Mouse (Mus musculus): ENCODE measurements around the gene Rbfox1. TPM values are rescaled to one million over a fixed set of nuclear protein-coding genes. Genes with fewer than 3 reads are reported as not detected.

The Rbfox1 gene
- polyA plus RNA-seq, 1 experiment from 2014 or later: 4.3 TPM

- no peak overlapping the region for H3K4me3 ChIP-seq (replicated peaks)
- H3K36me3 ChIP-seq: no peaks in the 10 kb centered on the region
- H3K27me3 ChIP-seq: no peaks in the 10 kb centered on the region
- H3K4me1 ChIP-seq: no peaks in the 10 kb centered on the region
- H3K27ac ChIP-seq (replicated peaks): no peak overlapping the region
- no peak overlapping the region for H3K4me2 ChIP-seq (replicated peaks)
- no peak overlapping the region for H3K9ac ChIP-seq
- H3K9me3 ChIP-seq (replicated peaks): no peaks in the 10 kb centered on the region
- WGBS: 83% methylated on average over 1 of the region's 1 CpGs
- no peak for ATAC-seq (ENCODE audit: insufficient number of reproducible peaks, low FRiP score, low TSS enrichment, low read depth)
Observed at GRCm38 (mm10) chr16:6585204-6585603, 700.0 kb downstream of the Rbfox1 start.

GRCm38 (mm10) chr16:6616526-6616925 is 731.4 kb downstream of the Rbfox1 start:
- ATAC-seq (ENCODE audit: insufficient number of reproducible peaks, low FRiP score, low TSS enrichment, low read depth): no peak
- no peak overlapping the region for H3K9ac ChIP-seq
- H3K4me1 ChIP-seq: no peaks in the 10 kb centered on the region

DNA sequence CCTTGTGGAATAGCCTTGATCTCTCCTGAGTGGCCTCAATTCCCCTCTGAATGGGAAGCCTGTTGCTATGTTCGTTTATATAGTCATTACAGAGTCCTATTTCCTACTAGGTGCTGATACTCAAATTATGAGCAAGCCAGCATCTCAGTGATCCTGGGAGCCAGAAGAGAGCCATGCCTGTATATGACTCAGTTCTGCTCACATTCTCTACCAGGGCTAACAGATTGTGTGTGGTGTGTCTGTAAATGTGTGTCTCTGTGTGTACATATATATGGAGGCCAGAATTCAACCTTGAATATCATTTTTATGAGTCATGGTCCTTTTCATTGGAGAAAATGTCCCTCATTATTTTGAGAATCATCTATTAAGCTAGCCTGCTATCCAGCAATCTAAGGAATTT is 755.2 kb downstream of the Rbfox1 start:
- no peak overlapping the region for H3K4me2 ChIP-seq (replicated peaks)
- WGBS: 55% methylated on average over 1 of the region's 1 CpGs
- no peaks in the 10 kb centered on the region for H3K36me3 ChIP-seq
- no peak for ATAC-seq (ENCODE audit: insufficient number of reproducible peaks, low FRiP score, low TSS enrichment, low read depth)
- no peaks in the 10 kb centered on the region for H3K27me3 ChIP-seq
- no peaks in the 10 kb centered on the region for H3K4me1 ChIP-seq
- H3K9me3 ChIP-seq (replicated peaks): no peaks in the 10 kb centered on the region
- H3K27ac ChIP-seq (replicated peaks): no peak overlapping the region
- no peak overlapping the region for H3K9ac ChIP-seq
- H3K4me3 ChIP-seq (replicated peaks): no peak overlapping the region

More at GRCm38 (mm10) chr16:6616526-6616925, 731.4 kb downstream of the Rbfox1 start:
- no peaks in the 10 kb centered on the region for H3K27me3 ChIP-seq
- H3K36me3 ChIP-seq: no peaks in the 10 kb centered on the region
- no peak overlapping the region for H3K4me3 ChIP-seq (replicated peaks)
- no peaks in the 10 kb centered on the region for H3K9me3 ChIP-seq (replicated peaks)
- 68% methylated on average over 1 of the region's 1 CpGs for WGBS
- H3K4me2 ChIP-seq (replicated peaks): no peak overlapping the region
- H3K27ac ChIP-seq (replicated peaks): no peak overlapping the region

GRCm38 (mm10) chr16:6646941-6647340 is 761.8 kb downstream of the Rbfox1 start:
- H3K36me3 ChIP-seq: no peaks in the 10 kb centered on the region
- H3K27ac ChIP-seq (replicated peaks): no peak overlapping the region
- H3K4me3 ChIP-seq (replicated peaks): no peak overlapping the region
- no peak for ATAC-seq (ENCODE audit: insufficient number of reproducible peaks, low FRiP score, low TSS enrichment, low read depth)
- H3K9ac ChIP-seq: no peak overlapping the region
- H3K4me2 ChIP-seq (replicated peaks): no peak overlapping the region
- no peaks in the 10 kb centered on the region for H3K9me3 ChIP-seq (replicated peaks)
- no peaks in the 10 kb centered on the region for H3K27me3 ChIP-seq
- WGBS: 77% methylated on average over 5 of the region's 5 CpGs
- no peaks in the 10 kb centered on the region for H3K4me1 ChIP-seq

DNA sequence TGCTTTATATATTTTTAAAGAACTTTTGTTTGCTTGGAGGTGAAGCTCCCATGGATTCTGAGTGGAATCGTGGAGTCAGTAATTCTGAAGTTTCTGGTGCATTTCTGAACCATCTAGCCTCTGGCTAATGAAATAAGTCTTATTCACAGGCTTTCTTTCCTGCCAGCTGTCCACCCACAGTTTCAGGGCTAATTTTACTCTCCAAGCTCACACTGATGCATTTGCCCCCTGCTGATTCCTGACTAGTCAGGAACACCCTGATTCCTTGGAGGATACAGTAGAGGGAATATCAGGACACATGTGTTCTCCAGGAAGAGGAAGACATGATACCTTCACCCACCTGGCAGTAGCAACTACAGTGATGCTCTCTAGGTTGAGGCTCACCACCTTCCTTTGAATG is 763.6 kb downstream of the Rbfox1 start:
- whole genome bisulfite sequencing: 55% methylated on average over 1 of the region's 1 CpGs
- no peaks in the 10 kb centered on the region for H3K4me1 ChIP-seq
- H3K36me3 ChIP-seq: no peaks in the 10 kb centered on the region
- no peaks in the 10 kb centered on the region for H3K27me3 ChIP-seq
- no peak overlapping the region for H3K4me2 ChIP-seq (replicated peaks)
- no peak overlapping the region for H3K27ac ChIP-seq (replicated peaks)
- no peaks in the 10 kb centered on the region for H3K9me3 ChIP-seq (replicated peaks)
- no peak for ATAC-seq (ENCODE audit: insufficient number of reproducible peaks, low FRiP score, low TSS enrichment, low read depth)
- no peak overlapping the region for H3K4me3 ChIP-seq (replicated peaks)
- no peak overlapping the region for H3K9ac ChIP-seq

DNA sequence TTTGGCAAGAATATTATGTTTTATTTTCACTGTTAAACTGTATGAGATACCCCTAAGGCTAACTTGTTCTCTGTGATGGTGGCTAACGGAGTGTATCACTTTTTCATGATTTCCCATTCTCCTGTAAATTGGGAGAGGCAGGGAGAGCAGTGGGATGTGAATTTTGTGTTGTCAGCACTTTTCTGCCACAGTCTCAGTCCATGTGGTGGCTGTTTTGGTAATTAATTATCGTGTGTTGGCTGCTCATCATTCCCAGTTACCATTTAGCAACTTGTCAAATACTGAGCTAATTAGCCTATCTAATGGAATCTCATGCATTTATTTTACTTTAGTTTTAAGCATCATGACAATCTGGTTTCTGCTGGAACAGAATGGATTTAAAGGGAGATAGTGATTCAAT is 773.4 kb downstream of the Rbfox1 start:
- Histone ChIP-seq H3K4me3 (replicated peaks) (no peak overlapping the region), H3K27ac (replicated peaks) (no peak overlapping the region), H3K4me2 (replicated peaks) (no peak overlapping the region), H3K36me3 (no peaks in the 10 kb centered on the region), H3K27me3 (no peaks in the 10 kb centered on the region), H3K9me3 (replicated peaks) (no peaks in the 10 kb centered on the region), H3K4me1 (no peaks in the 10 kb centered on the region), H3K9ac (no peak overlapping the region)
- ATAC-seq (ENCODE audit: insufficient number of reproducible peaks, low FRiP score, low TSS enrichment, low read depth): no peak
- 65% methylated on average over 2 of the region's 2 CpGs for WGBS

- Histone ChIP-seq H3K4me1 (no peaks in the 10 kb centered on the region), H3K36me3 (no peaks in the 10 kb centered on the region), H3K4me3 (replicated peaks) (no peak overlapping the region), H3K27ac (replicated peaks) (no peak overlapping the region), H3K9me3 (replicated peaks) (no peaks in the 10 kb centered on the region), H3K4me2 (replicated peaks) (no peak overlapping the region), H3K9ac (no peak overlapping the region), H3K27me3 (no peaks in the 10 kb centered on the region)
- 83% methylated on average over 1 of the region's 1 CpGs for WGBS
- no peak for ATAC-seq (ENCODE audit: insufficient number of reproducible peaks, low FRiP score, low TSS enrichment, low read depth)
Observed at GRCm38 (mm10) chr16:6686076-6686757, 801.1 kb downstream of the Rbfox1 start.

GRCm38 (mm10) chr16:6704847-6705246 is 819.7 kb downstream of the Rbfox1 start:
- Histone ChIP-seq H3K27me3 (no peaks in the 10 kb centered on the region), H3K4me1 (no peaks in the 10 kb centered on the region), H3K27ac (replicated peaks) (no peak overlapping the region), H3K9ac (no peak overlapping the region), H3K9me3 (replicated peaks) (no peaks in the 10 kb centered on the region), H3K4me2 (replicated peaks) (no peak overlapping the region), H3K36me3 (no peaks in the 10 kb centered on the region), H3K4me3 (replicated peaks) (no peak overlapping the region)
- ATAC-seq (ENCODE audit: insufficient number of reproducible peaks, low FRiP score, low TSS enrichment, low read depth): no peak
- WGBS: 83% methylated on average over 5 of the region's 5 CpGs

- H3K4me3 ChIP-seq (replicated peaks): no peak overlapping the region
- H3K36me3 ChIP-seq: no peaks in the 10 kb centered on the region
- no peak for ATAC-seq (ENCODE audit: insufficient number of reproducible peaks, low FRiP score, low TSS enrichment, low read depth)
- no peak overlapping the region for H3K27ac ChIP-seq (replicated peaks)
- 91% methylated on average over 1 of the region's 1 CpGs for WGBS
- H3K27me3 ChIP-seq: no peaks in the 10 kb centered on the region
- no peaks in the 10 kb centered on the region for H3K9me3 ChIP-seq (replicated peaks)
- no peak overlapping the region for H3K9ac ChIP-seq
- H3K4me2 ChIP-seq (replicated peaks): no peak overlapping the region
- H3K4me1 ChIP-seq: no peaks in the 10 kb centered on the region
Observed at GRCm38 (mm10) chr16:6712341-6712740, 827.2 kb downstream of the Rbfox1 start.

- H3K36me3 ChIP-seq: no peaks in the 10 kb centered on the region
- no peak overlapping the region for H3K4me3 ChIP-seq (replicated peaks)
- H3K9ac ChIP-seq: no peak overlapping the region
- no peak for ATAC-seq (ENCODE audit: insufficient number of reproducible peaks, low FRiP score, low TSS enrichment, low read depth)
- H3K9me3 ChIP-seq (replicated peaks): no peaks in the 10 kb centered on the region
- no peaks in the 10 kb centered on the region for H3K4me1 ChIP-seq
- no peaks in the 10 kb centered on the region for H3K27me3 ChIP-seq
- no peak overlapping the region for H3K27ac ChIP-seq (replicated peaks)
- 82% methylated on average over 4 of the region's 4 CpGs for WGBS
- H3K4me2 ChIP-seq (replicated peaks): no peak overlapping the region
Observed at GRCm38 (mm10) chr16:6715245-6715644, 830.1 kb downstream of the Rbfox1 start.

DNA sequence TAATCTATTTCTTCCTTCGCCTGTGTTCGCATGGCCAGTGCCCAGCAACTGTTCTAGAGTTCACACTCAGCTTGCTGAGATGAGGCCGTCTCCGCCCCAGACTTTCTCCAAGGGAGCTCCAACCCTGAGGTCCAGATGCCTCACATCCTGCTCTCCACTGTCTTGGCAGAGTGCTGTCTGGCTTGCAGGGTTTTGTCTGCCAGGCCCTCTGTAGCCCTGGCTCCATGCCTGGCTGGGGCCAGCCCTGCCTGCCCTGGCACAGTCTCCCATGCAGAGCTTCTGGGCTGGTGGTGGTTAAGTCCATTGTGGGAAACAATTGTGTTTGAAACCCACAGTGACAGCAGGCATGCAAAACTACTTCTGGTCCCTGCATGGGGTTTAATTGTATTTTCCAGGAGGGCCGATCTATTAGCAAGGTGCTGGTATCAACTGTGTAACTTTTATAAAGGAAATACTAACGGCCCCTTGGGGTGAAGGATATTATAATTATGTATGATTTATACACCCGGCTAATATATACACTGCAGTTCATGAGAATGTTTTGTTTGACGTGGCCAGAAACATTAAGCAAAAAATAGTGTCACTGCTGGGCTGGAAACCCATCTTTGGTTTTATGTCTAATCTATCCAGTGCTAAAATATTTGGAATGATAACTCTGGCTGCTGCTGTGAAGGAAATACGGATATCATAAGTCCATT is 831.2 kb downstream of the Rbfox1 start:
- H3K36me3 ChIP-seq: no peaks in the 10 kb centered on the region
- no peak for ATAC-seq (ENCODE audit: insufficient number of reproducible peaks, low FRiP score, low TSS enrichment, low read depth)
- H3K4me3 ChIP-seq (replicated peaks): no peak overlapping the region
- H3K27ac ChIP-seq (replicated peaks): no peak overlapping the region
- H3K9me3 ChIP-seq (replicated peaks): no peaks in the 10 kb centered on the region
- WGBS: 77% methylated on average over 9 of the region's 9 CpGs
- no peak overlapping the region for H3K4me2 ChIP-seq (replicated peaks)
- no peaks in the 10 kb centered on the region for H3K27me3 ChIP-seq
- no peaks in the 10 kb centered on the region for H3K4me1 ChIP-seq
- no peak overlapping the region for H3K9ac ChIP-seq

GRCm38 (mm10) chr16:6719027-6719426 is 833.9 kb downstream of the Rbfox1 start:
- Histone ChIP-seq H3K9me3 (replicated peaks) (no peaks in the 10 kb centered on the region), H3K36me3 (no peaks in the 10 kb centered on the region), H3K27ac (replicated peaks) (no peak overlapping the region), H3K4me2 (replicated peaks) (no peak overlapping the region), H3K4me3 (replicated peaks) (no peak overlapping the region), H3K27me3 (no peaks in the 10 kb centered on the region), H3K9ac (no peak overlapping the region), H3K4me1 (no peaks in the 10 kb centered on the region)
- no peak for ATAC-seq (ENCODE audit: insufficient number of reproducible peaks, low FRiP score, low TSS enrichment, low read depth)
- 65% methylated on average over 8 of the region's 8 CpGs for WGBS
